Mouse (Mus musculus) heart, embryonic 14.5 days (tissue): ENCODE results near the gene Srd5a3. TPM values are rescaled to one million over a fixed set of nuclear protein-coding genes. Genes with fewer than 3 reads are reported as not detected.
A peak's percentile ranks its signal among the peaks of the same experiment; 100 is the strongest.

Experiments
- ATAC-seq: fragments of 200-750 bp; cut with Nextera tagmentation; 2 replicates; pipeline ENCODE4 v1.8.0; 2017; ENCODE audit warnings: low read depth, moderate TSS enrichment; ENCODE audit not compliant: insufficient number of reproducible peaks, insufficient read depth, low FRiP score
- H3K27ac ChIP-seq, 2 experiments: fragments of 200-500 bp in 1 of 2; fragments of 300-500 bp in 1 of 2; sonication (generic) in 1 of 2; replicated peaks in 1 of 2; 2 replicates each; pipeline ENCODE4 v1.5.1; 2012 to 2014; ENCODE audit warnings: low read depth in 2 of 2, low read length in 2 of 2, control low read depth in 1 of 2, mild to moderate bottlenecking in 1 of 2, mixed read lengths in 1 of 2; ENCODE audit not compliant: control insufficient read depth in 1 of 2, insufficient read depth in 1 of 2
- H3K27me3 ChIP-seq: fragments of 300-500 bp; sonication (generic); 2 replicates; pipeline ENCODE4 v1.6.1; 2014; ENCODE audit warnings: mild to moderate bottlenecking, low read length, control low read depth; ENCODE audit not compliant: control insufficient read depth, insufficient read depth
- H3K36me3 ChIP-seq: fragments of 300-500 bp; sonication (generic); 2 replicates; pipeline ENCODE4 v1.6.1; 2014; ENCODE audit warnings: mild to moderate bottlenecking, control low read depth, low read length, mixed read lengths; ENCODE audit not compliant: control insufficient read depth, insufficient read depth
- H3K4me1 ChIP-seq, 2 experiments: fragments of 200-500 bp in 1 of 2; fragments of 300-500 bp in 1 of 2; sonication (generic) in 1 of 2; 2 replicates each; pipeline ENCODE4 v1.6.1; 2012 to 2014; ENCODE audit warnings: low read length in 2 of 2, control low read depth in 1 of 2, mixed read lengths in 1 of 2; ENCODE audit not compliant: control insufficient read depth in 2 of 2, insufficient read depth in 2 of 2
- H3K4me2 ChIP-seq: fragments of 300-500 bp; sonication (generic); 2 replicates; pipeline ENCODE4 v1.6.1; 2014; ENCODE audit warnings: mild to moderate bottlenecking, low read length
- H3K4me3 ChIP-seq, 2 experiments: fragments of 200-500 bp in 1 of 2; fragments of 300-500 bp in 1 of 2; sonication (generic) in 1 of 2; 2 replicates each; pipeline ENCODE4 v1.5.1; 2012 to 2014; ENCODE audit warnings: low read length in 2 of 2, mild to moderate bottlenecking in 2 of 2, control low read depth in 1 of 2, low read depth in 1 of 2, moderate library complexity in 1 of 2; ENCODE audit not compliant: control insufficient read depth in 1 of 2, insufficient read depth in 1 of 2
- H3K9ac ChIP-seq: fragments of 300-500 bp; sonication (generic); 2 replicates; pipeline ENCODE4 v1.6.1; 2014; ENCODE audit warnings: mild to moderate bottlenecking, low read length
- H3K9me3 ChIP-seq: fragments of 300-500 bp; sonication (generic); 2 replicates; pipeline ENCODE4 v1.6.1; 2016; ENCODE audit warnings: low read length, control low read depth; ENCODE audit not compliant: control insufficient read depth
- WGBS: fragments of 180-500 bp; shearing (Covaris S2); extraction: QIAGEN DNeasy Blood & Tissue Kit; methylation state at CpG from one replicate; pipeline ENCODE4 v1.1.7; 2014; 5-methylcytosine and 5-hydroxymethylcytosine counted together
- polyA plus RNA-seq: library from polyadenylated mRNA; unstranded; fragments of >200 nt; fragmentation: Nextera tagmentation; extraction: Ambion mirVana; gene quantifications from 2 replicates; pipeline ENCODE4 v1.2.1, GENCODE M21; 2014

Gene Srd5a3
- polyA plus RNA-seq, 1 experiment from 2014 or later = 22.6 TPM

DNA sequence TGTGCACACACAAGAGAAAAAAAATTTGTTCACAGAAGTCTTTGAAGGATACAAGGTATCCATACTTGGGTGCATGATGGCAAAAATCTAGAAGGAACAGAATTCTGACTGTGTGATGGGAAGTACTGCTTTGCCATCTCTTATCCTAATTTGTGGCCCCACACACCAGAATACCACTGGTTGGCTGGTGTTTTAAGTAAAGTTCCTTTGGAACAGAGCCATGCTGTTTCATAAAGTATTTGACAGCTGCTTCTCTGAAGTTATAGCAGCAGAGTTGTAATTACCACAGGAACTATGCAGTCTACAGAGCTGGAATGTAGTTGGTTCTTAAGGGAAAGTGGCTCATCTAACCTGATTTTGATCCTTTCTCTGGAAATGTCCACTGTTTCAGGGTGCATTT lies 53.0 kb downstream of the Srd5a3 start:
- peaks cover 13 to 53% of the 10 kb centered on the region in 2 experiments for H3K4me1 ChIP-seq
- H3K4me3 ChIP-seq = no peak overlapping the region
- peaks cover 31% of the 10 kb centered on the region for H3K36me3 ChIP-seq
- H3K9ac ChIP-seq = no peak overlapping the region
- no peak overlapping the region for H3K27ac ChIP-seq
- no peak overlapping the region for H3K4me2 ChIP-seq
- no peak for ATAC-seq
- no peaks in the 10 kb centered on the region for H3K9me3 ChIP-seq
- no peaks in the 10 kb centered on the region for H3K27me3 ChIP-seq

DNA sequence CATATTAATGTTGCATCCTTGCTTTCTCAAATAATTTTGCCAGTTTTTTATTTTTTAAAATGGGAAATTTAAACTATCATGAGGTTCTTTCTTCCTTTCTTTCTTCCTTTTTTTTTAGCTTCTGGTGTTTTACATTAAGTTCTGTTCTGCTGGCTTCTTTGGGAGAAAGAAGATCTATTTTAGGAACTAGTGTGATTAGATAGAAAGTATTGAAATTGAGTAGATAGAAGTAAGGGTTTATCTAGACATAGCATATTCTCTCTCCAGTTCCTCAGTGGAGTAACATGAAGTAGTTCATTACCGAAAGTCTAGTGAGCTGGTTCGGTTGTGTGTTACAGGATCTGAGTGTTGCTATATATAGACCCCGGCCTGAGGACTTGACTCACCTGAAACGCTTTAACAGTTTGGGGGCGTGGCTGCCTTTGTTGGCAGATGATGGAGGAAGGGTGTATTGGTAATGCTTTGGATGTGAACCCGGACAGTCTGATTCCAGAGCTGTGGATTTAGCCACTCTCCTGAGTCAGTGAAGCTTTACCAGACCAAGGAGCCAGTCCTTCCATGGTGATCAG lies 54.4 kb downstream of the Srd5a3 start:
- H3K27me3 ChIP-seq = no peaks in the 10 kb centered on the region
- H3K4me2 ChIP-seq = peak overlapping the region; percentile 39; the same call in 1 of the 2 replicates
- H3K27ac ChIP-seq = no peak overlapping the region; a peak in 2 of 4 replicates

DNA sequence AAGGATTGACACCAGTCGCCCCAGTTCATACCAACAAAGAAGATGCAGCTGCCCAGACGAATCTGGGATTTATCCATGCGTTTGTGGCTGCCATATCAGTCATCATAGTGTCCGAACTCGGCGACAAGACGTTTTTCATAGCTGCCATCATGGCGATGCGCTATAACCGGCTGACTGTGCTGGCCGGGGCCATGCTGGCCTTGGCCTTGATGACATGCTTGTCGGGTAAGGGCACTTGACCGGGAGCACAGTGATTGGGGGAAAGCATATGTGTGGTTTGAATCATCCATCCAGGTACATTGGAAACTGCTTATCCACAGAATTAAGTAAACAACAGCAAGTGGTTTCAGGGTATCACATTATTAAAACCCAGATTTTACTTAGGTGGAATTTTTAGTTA lies 59.3 kb downstream of the Srd5a3 start:
- Histone ChIP-seq H3K4me1 (peaks cover 5 to 12% of the 10 kb centered on the region in 2 experiments), H3K9me3 (no peaks in the 10 kb centered on the region), H3K4me2 (no peak overlapping the region), H3K36me3 (peaks cover 66% of the 10 kb centered on the region), H3K9ac (no peak overlapping the region), H3K27ac (no peak overlapping the region), H3K4me3 (no peak overlapping the region), H3K27me3 (no peaks in the 10 kb centered on the region)
- WGBS = 87% methylated on average over 13 of the region's 13 CpGs
- no peak for ATAC-seq

More for the DNA sequence above, 54.4 kb downstream of the Srd5a3 start:
- Histone ChIP-seq H3K4me3 (no peak overlapping the region), H3K9ac (no peak overlapping the region), H3K9me3 (no peaks in the 10 kb centered on the region), H3K4me1 (peaks cover 11 to 43% of the 10 kb centered on the region in 2 experiments), H3K36me3 (peaks cover 39% of the 10 kb centered on the region)
- 43% methylated on average over 6 of the region's 6 CpGs for WGBS
- ATAC-seq = no peak

DNA sequence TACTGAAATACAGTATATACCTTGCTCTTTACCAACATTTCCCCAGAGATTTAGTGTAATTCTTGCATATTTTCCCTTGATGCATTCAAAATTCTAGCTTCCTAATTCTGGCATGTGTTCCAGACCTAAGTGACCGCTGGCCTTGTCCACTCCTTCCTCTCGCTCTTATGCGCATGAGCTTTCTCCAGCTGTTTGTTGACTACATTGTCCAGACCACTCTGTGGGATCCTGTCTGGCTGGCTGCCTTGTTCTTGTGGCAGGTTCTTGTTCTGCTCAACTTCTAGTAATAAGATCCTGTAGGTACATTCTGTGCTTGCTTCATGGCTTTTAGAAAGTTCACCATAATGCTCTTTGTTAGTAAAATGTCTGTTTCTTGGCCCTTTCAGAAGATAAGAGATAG lies 63.1 kb downstream of the Srd5a3 start:
- no peaks in the 10 kb centered on the region for H3K9me3 ChIP-seq
- no peak overlapping the region for H3K4me3 ChIP-seq
- 0 out of 4 replicates have a peak overlapping the region, but pooled peaks of 1 of the 2 experiments have one; percentile 14 for H3K27ac ChIP-seq
- H3K9ac ChIP-seq = no peak overlapping the region
- H3K27me3 ChIP-seq = no peaks in the 10 kb centered on the region
- no peak for ATAC-seq
- 57% methylated on average over 3 of the region's 3 CpGs for WGBS
- peaks cover 0 to 6% of the 10 kb centered on the region in 2 experiments; a peak in 2 of 4 replicates for H3K4me1 ChIP-seq
- H3K4me2 ChIP-seq = no peak overlapping the region
- H3K36me3 ChIP-seq = peaks cover 89% of the 10 kb centered on the region

Other genes starting within 250 kb of the Srd5a3 start
- gene Kdr, start 161.8 kb upstream of the Srd5a3 start, polyA plus RNA-seq = 44.3 and 44.5 TPM in 2 replicates
- gene Tmem165, start 43.6 kb downstream of the Srd5a3 start, polyA plus RNA-seq = 87.4 and 101 TPM in 2 replicates
- gene Clock, start 164.5 kb downstream of the Srd5a3 start, polyA plus RNA-seq = 15.0 and 15.1 TPM in 2 replicates
- gene Pdcl2, start 190.9 kb downstream of the Srd5a3 start, polyA plus RNA-seq = not detected in 2 replicates
- not detected in 2 replicates for gene Nmu, start 223.5 kb downstream of the Srd5a3 start, polyA plus RNA-seq